Mouse (Mus musculus): ENCODE measurements around the gene Gm20388. TPM values are rescaled to one million over a fixed set of nuclear protein-coding genes. Genes with fewer than 3 reads are reported as not detected.

The Gm20388 gene
- polyA plus RNA-seq, 1 experiment from 2014 or later: not detected

- Histone ChIP-seq H3K36me3 (ENCODE audit: control insufficient read depth, insufficient read depth, low read length) (no peaks in the 10 kb centered on the region), H3K27ac (replicated peaks in 1 of 2; ENCODE audit: control insufficient read depth in 1 of 2, insufficient read depth in 1 of 2, low read depth in 2 of 2, low read length in 2 of 2) (no peak overlapping the region), H3K4me3 (ENCODE audit: control insufficient read depth in 1 of 2, insufficient read depth in 1 of 2, low read depth in 1 of 2, low read length in 2 of 2) (no peak overlapping the region), H3K27me3 (ENCODE audit: control insufficient read depth, insufficient read depth, low read length) (peaks cover 84% of the 10 kb centered on the region), H3K4me2 (ENCODE audit: low read length) (no peak overlapping the region), H3K9ac (ENCODE audit: low read length) (no peak overlapping the region), H3K4me1 (ENCODE audit: control insufficient read depth in 2 of 2, insufficient read depth in 2 of 2, low read length in 2 of 2) (no peaks in the 10 kb centered on the region), H3K9me3 (ENCODE audit: control insufficient read depth, low read length) (no peaks in the 10 kb centered on the region)
- WGBS: 12% methylated on average over 16 of the region's 16 CpGs
- ATAC-seq (ENCODE audit: insufficient number of reproducible peaks, insufficient read depth, low FRiP score, low read depth): no peak
Observed at GRCm38 (mm10) chr8:122745750-122746275, 2835.2 kb downstream of the Gm20388 start.

- 25% methylated on average over 7 of the region's 7 CpGs for WGBS
- no peaks in the 10 kb centered on the region for H3K4me1 ChIP-seq (ENCODE audit: control insufficient read depth in 2 of 2, insufficient read depth in 2 of 2, low read length in 2 of 2)
- H3K27me3 ChIP-seq (ENCODE audit: control insufficient read depth, insufficient read depth, low read length): peaks cover 78% of the 10 kb centered on the region
- ATAC-seq (ENCODE audit: insufficient number of reproducible peaks, insufficient read depth, low FRiP score, low read depth): no peak
- H3K9ac ChIP-seq (ENCODE audit: low read length): no peak overlapping the region
- H3K36me3 ChIP-seq (ENCODE audit: control insufficient read depth, insufficient read depth, low read length): no peaks in the 10 kb centered on the region
- H3K4me2 ChIP-seq (ENCODE audit: low read length): no peak overlapping the region
- no peaks in the 10 kb centered on the region for H3K9me3 ChIP-seq (ENCODE audit: control insufficient read depth, low read length)
- no peak overlapping the region for H3K27ac ChIP-seq (replicated peaks in 1 of 2; ENCODE audit: control insufficient read depth in 1 of 2, insufficient read depth in 1 of 2, low read depth in 2 of 2, low read length in 2 of 2)
- no peak overlapping the region for H3K4me3 ChIP-seq (ENCODE audit: control insufficient read depth in 1 of 2, insufficient read depth in 1 of 2, low read depth in 1 of 2, low read length in 2 of 2)
Observed at GRCm38 (mm10) chr8:122746439-122746838, 2835.8 kb downstream of the Gm20388 start.

GRCm38 (mm10) chr8:122747825-122748224 lies 2837.2 kb downstream of the Gm20388 start:
- Histone ChIP-seq H3K27me3 (ENCODE audit: control insufficient read depth, insufficient read depth, low read length) (peaks cover 74% of the 10 kb centered on the region), H3K4me3 (ENCODE audit: control insufficient read depth in 1 of 2, insufficient read depth in 1 of 2, low read depth in 1 of 2, low read length in 2 of 2) (no peak overlapping the region), H3K36me3 (ENCODE audit: control insufficient read depth, insufficient read depth, low read length) (no peaks in the 10 kb centered on the region), H3K4me2 (ENCODE audit: low read length) (no peak overlapping the region), H3K9me3 (ENCODE audit: control insufficient read depth, low read length) (no peaks in the 10 kb centered on the region), H3K4me1 (ENCODE audit: control insufficient read depth in 2 of 2, insufficient read depth in 2 of 2, low read length in 2 of 2) (no peaks in the 10 kb centered on the region), H3K9ac (ENCODE audit: low read length) (no peak overlapping the region), H3K27ac (replicated peaks in 1 of 2; ENCODE audit: control insufficient read depth in 1 of 2, insufficient read depth in 1 of 2, low read depth in 2 of 2, low read length in 2 of 2) (no peak overlapping the region)
- 80% methylated on average over 1 of the region's 1 CpGs for WGBS
- no peak for ATAC-seq (ENCODE audit: insufficient number of reproducible peaks, insufficient read depth, low FRiP score, low read depth)

- Histone ChIP-seq H3K4me1 (ENCODE audit: control insufficient read depth in 2 of 2, insufficient read depth in 2 of 2, low read length in 2 of 2) (no peaks in the 10 kb centered on the region), H3K9me3 (ENCODE audit: control insufficient read depth, low read length) (no peaks in the 10 kb centered on the region), H3K4me3 (ENCODE audit: control insufficient read depth in 1 of 2, insufficient read depth in 1 of 2, low read depth in 1 of 2, low read length in 2 of 2) (no peak overlapping the region), H3K27me3 (ENCODE audit: control insufficient read depth, insufficient read depth, low read length) (peaks cover 59% of the 10 kb centered on the region), H3K4me2 (ENCODE audit: low read length) (no peak overlapping the region), H3K27ac (replicated peaks in 1 of 2; ENCODE audit: control insufficient read depth in 1 of 2, insufficient read depth in 1 of 2, low read depth in 2 of 2, low read length in 2 of 2) (no peak overlapping the region), H3K9ac (ENCODE audit: low read length) (no peak overlapping the region), H3K36me3 (ENCODE audit: control insufficient read depth, insufficient read depth, low read length) (no peaks in the 10 kb centered on the region)
- 59% methylated on average over 6 of the region's 6 CpGs for WGBS
- ATAC-seq (ENCODE audit: insufficient number of reproducible peaks, insufficient read depth, low FRiP score, low read depth): no peak
Observed at GRCm38 (mm10) chr8:122749333-122749958, 2838.8 kb downstream of the Gm20388 start.

GRCm38 (mm10) chr8:122751342-122751741 lies 2840.7 kb downstream of the Gm20388 start:
- Histone ChIP-seq H3K27me3 (ENCODE audit: control insufficient read depth, insufficient read depth, low read length) (peaks cover 41% of the 10 kb centered on the region), H3K4me1 (ENCODE audit: control insufficient read depth in 2 of 2, insufficient read depth in 2 of 2, low read length in 2 of 2) (no peaks in the 10 kb centered on the region), H3K9ac (ENCODE audit: low read length) (no peak overlapping the region), H3K4me2 (ENCODE audit: low read length) (no peak overlapping the region), H3K36me3 (ENCODE audit: control insufficient read depth, insufficient read depth, low read length) (no peaks in the 10 kb centered on the region), H3K27ac (replicated peaks in 1 of 2; ENCODE audit: control insufficient read depth in 1 of 2, insufficient read depth in 1 of 2, low read depth in 2 of 2, low read length in 2 of 2) (no peak overlapping the region), H3K4me3 (ENCODE audit: control insufficient read depth in 1 of 2, insufficient read depth in 1 of 2, low read depth in 1 of 2, low read length in 2 of 2) (no peak overlapping the region), H3K9me3 (ENCODE audit: control insufficient read depth, low read length) (no peaks in the 10 kb centered on the region)
- ATAC-seq (ENCODE audit: insufficient number of reproducible peaks, insufficient read depth, low FRiP score, low read depth): no peak
- whole genome bisulfite sequencing: 72% methylated on average over 5 of the region's 5 CpGs

GRCm38 (mm10) chr8:122752111-122752721 lies 2841.6 kb downstream of the Gm20388 start:
- no peak overlapping the region for H3K27ac ChIP-seq (replicated peaks in 1 of 2; ENCODE audit: control insufficient read depth in 1 of 2, insufficient read depth in 1 of 2, low read depth in 2 of 2, low read length in 2 of 2)
- H3K4me1 ChIP-seq (ENCODE audit: control insufficient read depth in 2 of 2, insufficient read depth in 2 of 2, low read length in 2 of 2): no peaks in the 10 kb centered on the region
- peaks cover 32% of the 10 kb centered on the region for H3K27me3 ChIP-seq (ENCODE audit: control insufficient read depth, insufficient read depth, low read length)
- 81% methylated on average over 29 of the region's 29 CpGs for WGBS
- H3K9ac ChIP-seq (ENCODE audit: low read length): no peak overlapping the region
- no peak overlapping the region for H3K4me3 ChIP-seq (ENCODE audit: control insufficient read depth in 1 of 2, insufficient read depth in 1 of 2, low read depth in 1 of 2, low read length in 2 of 2)
- H3K36me3 ChIP-seq (ENCODE audit: control insufficient read depth, insufficient read depth, low read length): no peaks in the 10 kb centered on the region
- H3K4me2 ChIP-seq (ENCODE audit: low read length): no peak overlapping the region
- ATAC-seq (ENCODE audit: insufficient number of reproducible peaks, insufficient read depth, low FRiP score, low read depth): no peak
- no peaks in the 10 kb centered on the region for H3K9me3 ChIP-seq (ENCODE audit: control insufficient read depth, low read length)

GRCm38 (mm10) chr8:122758597-122758996 lies 2848.0 kb downstream of the Gm20388 start:
- Histone ChIP-seq H3K9me3 (ENCODE audit: control insufficient read depth, low read length) (no peaks in the 10 kb centered on the region), H3K27me3 (ENCODE audit: control insufficient read depth, insufficient read depth, low read length) (peaks cover 7% of the 10 kb centered on the region; the same call in 1 of the 2 replicates), H3K4me3 (ENCODE audit: control insufficient read depth in 1 of 2, insufficient read depth in 1 of 2, low read depth in 1 of 2, low read length in 2 of 2) (no peak overlapping the region), H3K4me1 (ENCODE audit: control insufficient read depth in 2 of 2, insufficient read depth in 2 of 2, low read length in 2 of 2) (peaks cover 7 to 10% of the 10 kb centered on the region in 2 experiments; a peak in 3 of 4 replicates), H3K9ac (ENCODE audit: low read length) (no peak overlapping the region), H3K36me3 (ENCODE audit: control insufficient read depth, insufficient read depth, low read length) (no peaks in the 10 kb centered on the region), H3K4me2 (ENCODE audit: low read length) (no peak overlapping the region), H3K27ac (replicated peaks in 1 of 2; ENCODE audit: control insufficient read depth in 1 of 2, insufficient read depth in 1 of 2, low read depth in 2 of 2, low read length in 2 of 2) (no peak overlapping the region)
- no peak for ATAC-seq (ENCODE audit: insufficient number of reproducible peaks, insufficient read depth, low FRiP score, low read depth)

Data from heart, embryonic 14.5 days (tissue).